Mouse (Mus musculus): ENCODE measurements at regions not wholly inside any gene's neighbourhood (a gene's known extent, or its start where the extent isn't known, plus 50 kb on each side); places are given as distances from the start of the nearest gene placed in this dataset.
"Not testable (repeated sequence)": the region's sequence is repeated elsewhere in the genome, so short reads cannot be mapped to it uniquely, and the experiment has no call there.

DNA sequence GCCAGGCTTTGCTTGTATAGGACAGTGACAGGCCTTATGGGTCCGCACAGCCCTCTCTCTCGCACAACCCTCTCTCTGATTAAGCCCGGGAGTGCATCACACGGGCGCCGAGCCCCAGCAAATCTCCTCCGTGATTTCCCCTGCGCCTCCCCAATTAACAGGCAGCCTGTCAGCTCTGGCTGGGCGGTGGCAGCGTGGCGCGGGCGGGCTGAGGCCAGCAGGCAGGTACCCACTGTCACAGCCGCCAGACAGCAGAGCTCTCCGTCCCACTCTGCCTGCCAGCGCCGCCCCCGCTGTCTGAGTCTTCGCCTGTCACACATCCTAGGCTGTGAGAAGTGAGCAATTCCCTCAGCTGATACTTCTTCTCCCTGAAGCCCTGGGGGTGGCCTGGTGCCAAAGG is 196.6 kb upstream of the Zfp703 start:
- TF ChIP-seq TAL1 (conservative IDR thresholded peaks at IDR 0.05; ENCODE audit: low read depth, low read length): no peak
- no peak for TF ChIP-seq CTCF (IDR thresholded peaks at IDR 0.05; ENCODE audit: low read depth, low read length)

GRCm38 (mm10) chr8:26782936-26783335 is 194.2 kb upstream of the Zfp703 start:
- H3K4me3 ChIP-seq (ENCODE audit: low read depth, low read length); DNase-seq (ENCODE audit: low spot score); ATAC-seq (ENCODE audit: extremely low read depth, insufficient number of reproducible peaks, low FRiP score, poor library complexity, severe bottlenecking); H3K9me3 ChIP-seq (replicated peaks); H3K36me3 ChIP-seq (replicated peaks): not testable (repeated sequence)
- peaks cover 18% of the 10 kb centered on the region for H3K4me1 ChIP-seq (ENCODE audit: insufficient read depth, low read depth, low read length)
- H3K27me3 ChIP-seq (ENCODE audit: insufficient read depth, low read length): peaks cover 24% of the 10 kb centered on the region

More for the DNA sequence above, 196.6 kb upstream of the Zfp703 start:
- H3K36me3 ChIP-seq (replicated peaks): no peaks in the 10 kb centered on the region
- no peak overlapping the region for H3K4me3 ChIP-seq (ENCODE audit: low read depth, low read length)
- H3K27me3 ChIP-seq (ENCODE audit: insufficient read depth, low read length): peaks cover 41% of the 10 kb centered on the region
- H3K4me1 ChIP-seq (ENCODE audit: insufficient read depth, low read depth, low read length): peaks cover 18% of the 10 kb centered on the region
- DNase-seq (ENCODE audit: low spot score): no peak
- no peaks in the 10 kb centered on the region for H3K9me3 ChIP-seq (replicated peaks)
- ATAC-seq (ENCODE audit: extremely low read depth, insufficient number of reproducible peaks, low FRiP score, poor library complexity, severe bottlenecking): no peak

- ATAC-seq (ENCODE audit: extremely low read depth, insufficient number of reproducible peaks, low FRiP score, poor library complexity, severe bottlenecking) (no peak; the same call in 1 of the 2 replicates), DNase-seq (ENCODE audit: low spot score) (peak; percentile 9)
- peak overlapping the region; percentile 33; the same call in 1 of the 2 replicates for H3K4me3 ChIP-seq (ENCODE audit: low read depth, low read length)
- H3K27me3 ChIP-seq (ENCODE audit: insufficient read depth, low read length): peaks cover 12% of the 10 kb centered on the region
- TF ChIP-seq CTCF (IDR thresholded peaks at IDR 0.05; ENCODE audit: low read depth, low read length) (no peak), TAL1 (conservative IDR thresholded peaks at IDR 0.05; ENCODE audit: low read depth, low read length) (no peak), GATA1 (IDR thresholded peaks at IDR 0.05; ENCODE audit: borderline replicate concordance, low read length) (no peak), POLR2AphosphoS5 (IDR thresholded peaks at IDR 0.05; ENCODE audit: insufficient replicate concordance, low read depth, low read length) (no peak), GATA2 (IDR thresholded peaks at IDR 0.05; ENCODE audit: borderline replicate concordance, low read depth, low read length) (no peak)
- H3K9me3 ChIP-seq (replicated peaks): no peaks in the 10 kb centered on the region
- peaks cover 14% of the 10 kb centered on the region for H3K4me1 ChIP-seq (ENCODE audit: insufficient read depth, low read depth, low read length)
- no peaks in the 10 kb centered on the region for H3K36me3 ChIP-seq (replicated peaks)
Observed at GRCm38 (mm10) chr8:26784381-26784780, 192.7 kb upstream of the Zfp703 start.

DNA sequence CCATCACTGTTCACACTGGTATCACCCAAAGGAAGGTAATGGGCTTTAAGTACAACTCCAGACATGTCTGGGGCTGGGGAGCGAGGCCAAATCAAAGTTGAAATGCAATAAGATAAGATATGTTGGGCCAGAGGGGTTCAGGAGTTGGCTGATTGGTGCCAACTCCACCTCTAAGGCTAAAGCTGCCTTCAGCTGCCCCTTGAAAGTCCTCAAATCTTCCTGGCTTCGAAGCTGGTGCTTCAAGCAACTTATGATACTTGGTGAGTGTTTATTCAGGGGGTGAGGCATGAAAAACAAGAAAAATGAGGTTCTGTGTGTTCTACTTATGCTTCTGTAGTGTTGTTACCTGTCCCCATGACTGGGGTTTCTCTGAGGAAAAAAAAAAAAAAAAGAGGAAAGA is 185.3 kb upstream of the Zfp703 start:
- no peak for ATAC-seq (ENCODE audit: extremely low read depth, insufficient number of reproducible peaks, low FRiP score, poor library complexity, severe bottlenecking)
- Histone ChIP-seq H3K9me3 (replicated peaks) (no peaks in the 10 kb centered on the region), H3K36me3 (replicated peaks) (no peaks in the 10 kb centered on the region), H3K4me1 (ENCODE audit: insufficient read depth, low read depth, low read length) (peaks cover 15% of the 10 kb centered on the region), H3K4me3 (ENCODE audit: low read depth, low read length) (no peak overlapping the region), H3K27me3 (ENCODE audit: insufficient read depth, low read length) (peaks cover 22% of the 10 kb centered on the region)
- DNase-seq (ENCODE audit: low spot score): no peak
- TF ChIP-seq GATA1 (IDR thresholded peaks at IDR 0.05; ENCODE audit: borderline replicate concordance, low read length): no peak
- TF ChIP-seq POLR2AphosphoS5 (IDR thresholded peaks at IDR 0.05; ENCODE audit: insufficient replicate concordance, low read depth, low read length): no peak
- TF ChIP-seq GATA2 (IDR thresholded peaks at IDR 0.05; ENCODE audit: borderline replicate concordance, low read depth, low read length): no peak
- no peak for TF ChIP-seq TAL1 (conservative IDR thresholded peaks at IDR 0.05; ENCODE audit: low read depth, low read length)
- TF ChIP-seq CTCF (IDR thresholded peaks at IDR 0.05; ENCODE audit: low read depth, low read length): no peak

DNA sequence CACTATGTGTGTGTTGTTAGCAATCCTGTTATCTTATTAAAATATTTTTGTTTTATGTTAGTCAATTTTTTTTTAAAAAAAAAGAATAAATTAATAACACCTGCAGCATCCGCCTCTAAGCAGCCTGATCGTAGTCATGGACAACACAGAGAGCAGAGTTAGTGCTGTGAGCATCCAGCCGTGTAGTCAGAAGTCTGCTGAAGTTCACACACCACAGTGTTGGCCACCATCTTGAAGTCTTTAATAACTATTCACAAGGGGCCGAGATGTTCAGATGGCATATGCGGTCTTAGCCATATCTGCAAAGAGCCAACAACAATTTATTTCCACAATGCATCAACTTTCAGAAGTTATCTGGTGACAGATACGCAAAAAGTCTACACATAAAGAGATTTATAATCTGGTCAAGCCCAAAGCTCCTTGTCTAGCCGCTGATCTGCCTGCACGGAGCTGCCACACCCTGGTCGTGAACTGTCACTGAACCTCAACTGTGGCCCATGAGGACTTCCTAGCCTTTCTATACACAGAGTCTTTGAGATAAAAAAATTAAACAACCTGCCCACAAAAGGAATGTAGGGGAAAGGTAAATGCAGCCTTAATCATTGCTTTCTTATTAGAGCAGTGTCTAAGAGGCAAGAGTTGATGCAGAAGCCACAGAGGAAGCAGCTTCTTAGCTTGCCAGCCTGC is 183.4 kb upstream of the Zfp703 start:
- peaks cover 15% of the 10 kb centered on the region for H3K4me1 ChIP-seq (ENCODE audit: insufficient read depth, low read depth, low read length)
- H3K36me3 ChIP-seq (replicated peaks): no peaks in the 10 kb centered on the region
- no peaks in the 10 kb centered on the region for H3K9me3 ChIP-seq (replicated peaks)
- TF ChIP-seq GATA1 (IDR thresholded peaks at IDR 0.05; ENCODE audit: borderline replicate concordance, low read length): no peak
- no peak for TF ChIP-seq CTCF (IDR thresholded peaks at IDR 0.05; ENCODE audit: low read depth, low read length)
- TF ChIP-seq TAL1 (conservative IDR thresholded peaks at IDR 0.05; ENCODE audit: low read depth, low read length): no peak
- TF ChIP-seq GATA2 (IDR thresholded peaks at IDR 0.05; ENCODE audit: borderline replicate concordance, low read depth, low read length): no peak
- TF ChIP-seq POLR2AphosphoS5 (IDR thresholded peaks at IDR 0.05; ENCODE audit: insufficient replicate concordance, low read depth, low read length): no peak
- peak; percentile 6 for DNase-seq (ENCODE audit: low spot score)
- ATAC-seq (ENCODE audit: extremely low read depth, insufficient number of reproducible peaks, low FRiP score, poor library complexity, severe bottlenecking): peak; percentile 22; the same call in 1 of the 2 replicates
- no peak overlapping the region for H3K4me3 ChIP-seq (ENCODE audit: low read depth, low read length)
- H3K27me3 ChIP-seq (ENCODE audit: insufficient read depth, low read length): peaks cover 27% of the 10 kb centered on the region

GRCm38 (mm10) chr8:26794411-26794810 is 182.7 kb upstream of the Zfp703 start:
- no peak for ATAC-seq (ENCODE audit: extremely low read depth, insufficient number of reproducible peaks, low FRiP score, poor library complexity, severe bottlenecking)
- no peaks in the 10 kb centered on the region for H3K36me3 ChIP-seq (replicated peaks)
- peaks cover 15% of the 10 kb centered on the region for H3K4me1 ChIP-seq (ENCODE audit: insufficient read depth, low read depth, low read length)

More at GRCm38 (mm10) chr8:26794411-26794810, 182.7 kb upstream of the Zfp703 start:
- no peak for TF ChIP-seq TAL1 (conservative IDR thresholded peaks at IDR 0.05; ENCODE audit: low read depth, low read length)
- no peak for TF ChIP-seq GATA2 (IDR thresholded peaks at IDR 0.05; ENCODE audit: borderline replicate concordance, low read depth, low read length)
- TF ChIP-seq GATA1 (IDR thresholded peaks at IDR 0.05; ENCODE audit: borderline replicate concordance, low read length): no peak
- no peak for TF ChIP-seq CTCF (IDR thresholded peaks at IDR 0.05; ENCODE audit: low read depth, low read length)
- no peak for TF ChIP-seq POLR2AphosphoS5 (IDR thresholded peaks at IDR 0.05; ENCODE audit: insufficient replicate concordance, low read depth, low read length)
- no peak for DNase-seq (ENCODE audit: low spot score)
- Histone ChIP-seq H3K9me3 (replicated peaks) (no peaks in the 10 kb centered on the region), H3K4me3 (ENCODE audit: low read depth, low read length) (no peak overlapping the region), H3K27me3 (ENCODE audit: insufficient read depth, low read length) (peaks cover 29% of the 10 kb centered on the region)
